Mouse (Mus musculus) telencephalon, adult 2 months (tissue): ENCODE measurements around the gene Lrrc9.

ENCODE experiments used
- DNase-seq: peaks from one replicate; pipeline ENCODE4 v3.0.0-alpha.2; 2011; ENCODE audit warnings: low read depth, low spot score

Lrrc9 gene

GRCm38 (mm10) chr12:72441839-72442576 is at the start of gene Lrrc9:
TSS of gene Lrrc9 (plus strand) at chr12:72441866.
- DNase-seq = no peak

- peak; percentile 39 for DNase-seq
These were observed 48.4 kb upstream of the Lrrc9 start for GRCm38 (mm10) chr12:72393046-72393805.

GRCm38 (mm10) chr12:72405031-72405430 is 36.6 kb upstream of the Lrrc9 start:
- no peak for DNase-seq

GRCm38 (mm10) chr12:72407146-72407545 is 34.5 kb upstream of the Lrrc9 start:
- peak; percentile 45 for DNase-seq

GRCm38 (mm10) chr12:72407721-72408110 is 34.0 kb upstream of the Lrrc9 start:
- no peak for DNase-seq

GRCm38 (mm10) chr12:72408111-72408891 is 33.4 kb upstream of the Lrrc9 start:
- DNase-seq = peak; percentile 55

GRCm38 (mm10) chr12:72408954-72409353 is 32.7 kb upstream of the Lrrc9 start, which contains the start of gene Rtn1:
TSS of gene Rtn1 (minus strand) at chr12:72409054.
- no peak for DNase-seq

GRCm38 (mm10) chr12:72417762-72418161 is 23.9 kb upstream of the Lrrc9 start:
- no peak for DNase-seq

GRCm38 (mm10) chr12:72422681-72423080 is 19.0 kb upstream of the Lrrc9 start:
- no peak for DNase-seq

- DNase-seq = peak; percentile 69
These were observed 13.9 kb upstream of the Lrrc9 start for GRCm38 (mm10) chr12:72427722-72428126.

GRCm38 (mm10) chr12:72432209-72432608 is 9.5 kb upstream of the Lrrc9 start:
- no peak for DNase-seq

GRCm38 (mm10) chr12:72433241-72433865 is 8.3 kb upstream of the Lrrc9 start:
- DNase-seq = no peak

- no peak for DNase-seq
These were observed 3.9 kb upstream of the Lrrc9 start for GRCm38 (mm10) chr12:72437676-72438341.

GRCm38 (mm10) chr12:72438961-72439480 is 2.6 kb upstream of the Lrrc9 start:
- DNase-seq = no peak

- no peak for DNase-seq
These were observed 12.3 kb downstream of the Lrrc9 start for GRCm38 (mm10) chr12:72453941-72454340.

- DNase-seq = peak; percentile 21
These were observed 19.7 kb downstream of the Lrrc9 start for GRCm38 (mm10) chr12:72461191-72461893.

GRCm38 (mm10) chr12:72461894-72462530 is 20.3 kb downstream of the Lrrc9 start:
- DNase-seq = peak; percentile 63

GRCm38 (mm10) chr12:72465826-72466501 is 24.3 kb downstream of the Lrrc9 start:
- DNase-seq = no peak

- DNase-seq = no peak
These were observed 25.6 kb downstream of the Lrrc9 start for GRCm38 (mm10) chr12:72467269-72467668.
